Mouse (Mus musculus) heart, embryonic 16.5 days (tissue): ENCODE measurements around the gene Zmat3. TPM values are rescaled to one million over a fixed set of nuclear protein-coding genes. Genes with fewer than 3 reads are reported as not detected.
A peak's percentile ranks its signal among the peaks of the same experiment; 100 is the strongest.

Experiments
- ATAC-seq: fragments of 200-750 bp; cut with Nextera tagmentation; replicated peaks from 2 replicates; pipeline ENCODE4 v1.8.0; 2017; ENCODE audit warnings: moderate number of reproducible peaks; ENCODE audit not compliant: insufficient read depth, low FRiP score; ENCODE audit errors: extremely low read depth
- H3K27ac ChIP-seq: fragments of 300-500 bp; sonication (generic); 2 replicates; pipeline ENCODE4 v1.5.1; 2014; ENCODE audit warnings: mild to moderate bottlenecking, low read length, control low read depth, moderate library complexity
- H3K27me3 ChIP-seq: fragments of 300-500 bp; sonication (generic); 2 replicates; pipeline ENCODE4 v1.6.1; 2014; ENCODE audit warnings: low read length, mixed read lengths; ENCODE audit not compliant: control insufficient read depth, insufficient read depth
- H3K36me3 ChIP-seq: fragments of 300-500 bp; sonication (generic); 2 replicates; pipeline ENCODE4 v1.6.1; 2014; ENCODE audit not compliant: control insufficient read depth, insufficient read depth
- H3K4me1 ChIP-seq: fragments of 300-500 bp; sonication (generic); 2 replicates; pipeline ENCODE4 v1.6.1; 2014; ENCODE audit warnings: low read length, mixed read lengths; ENCODE audit not compliant: control insufficient read depth, insufficient read depth
- H3K4me2 ChIP-seq: fragments of 300-500 bp; sonication (generic); 2 replicates; pipeline ENCODE4 v1.6.1; 2014; ENCODE audit warnings: low read depth, mild to moderate bottlenecking, control low read depth, low read length
- H3K4me3 ChIP-seq: fragments of 300-500 bp; sonication (generic); 2 replicates; pipeline ENCODE4 v1.5.1; 2014; ENCODE audit warnings: mild to moderate bottlenecking, control low read depth, low read length
- H3K9ac ChIP-seq: fragments of 300-500 bp; sonication (generic); 2 replicates; pipeline ENCODE4 v1.6.1; 2014; ENCODE audit warnings: low read length, control low read depth
- H3K9me3 ChIP-seq: fragments of 300-500 bp; sonication (generic); replicated peaks from 2 replicates; pipeline ENCODE4 v1.6.1; 2016; ENCODE audit warnings: low read length; ENCODE audit not compliant: control insufficient read depth
- WGBS: fragments of 180-500 bp; shearing (Covaris S2); extraction: QIAGEN DNeasy Blood & Tissue Kit; methylation state at CpG from one replicate; pipeline ENCODE4 v1.1.7; 2014; 5-methylcytosine and 5-hydroxymethylcytosine counted together
- polyA plus RNA-seq: library from polyadenylated mRNA; unstranded; fragments of >200 nt; fragmentation: Nextera tagmentation; extraction: Ambion mirVana; gene quantifications from 2 replicates; pipeline ENCODE4 v1.2.1, GENCODE M21; 2015

Zmat3 gene
- polyA plus RNA-seq, 1 experiment from 2014 or later = 3.6 TPM

- Histone ChIP-seq H3K4me2 (no peak overlapping the region; the same call in 1 of the 2 replicates), H3K27ac (peak overlapping the region; percentile 16; the same call in 1 of the 2 replicates), H3K27me3 (no peaks in the 10 kb centered on the region), H3K9me3 (no peaks in the 10 kb centered on the region), H3K4me3 (no peak overlapping the region), H3K4me1 (peaks cover 54% of the 10 kb centered on the region), H3K36me3 (no peaks in the 10 kb centered on the region), H3K9ac (peak overlapping the region; percentile 15; the same call in 1 of the 2 replicates)
- ATAC-seq = no peak
- WGBS = 31% methylated on average over 2 of the region's 2 CpGs
Observed at GRCm38 (mm10) chr3:32399931-32400330, 34.1 kb upstream of the Zmat3 start.

GRCm38 (mm10) chr3:32399381-32399780 lies 33.6 kb upstream of the Zmat3 start:
- no peaks in the 10 kb centered on the region for H3K36me3 ChIP-seq
- no peaks in the 10 kb centered on the region for H3K9me3 ChIP-seq
- no peak for ATAC-seq
- H3K4me2 ChIP-seq = no peak overlapping the region; the same call in 1 of the 2 replicates
- no peaks in the 10 kb centered on the region for H3K27me3 ChIP-seq
- H3K4me1 ChIP-seq = peaks cover 49% of the 10 kb centered on the region
- 0 out of 2 replicates have a peak overlapping the region, but pooled peaks have one; percentile 16 for H3K27ac ChIP-seq
- 47% methylated on average over 4 of the region's 4 CpGs for WGBS
- H3K4me3 ChIP-seq = no peak overlapping the region
- H3K9ac ChIP-seq = no peak overlapping the region; the same call in 1 of the 2 replicates

GRCm38 (mm10) chr3:32398623-32399022 lies 32.8 kb upstream of the Zmat3 start:
- WGBS = 10% methylated on average over 4 of the region's 4 CpGs
- peak overlapping the region; percentile 4; the same call in 1 of the 2 replicates for H3K9ac ChIP-seq
- no peak for ATAC-seq
- H3K36me3 ChIP-seq = no peaks in the 10 kb centered on the region
- peak overlapping the region; percentile 29 for H3K4me3 ChIP-seq
- peaks cover 43% of the 10 kb centered on the region for H3K4me1 ChIP-seq
- peak overlapping the region; percentile 86 for H3K4me2 ChIP-seq
- H3K27me3 ChIP-seq = no peaks in the 10 kb centered on the region
- no peaks in the 10 kb centered on the region for H3K9me3 ChIP-seq
- peak overlapping the region; percentile 17; the same call in 1 of the 2 replicates for H3K27ac ChIP-seq

GRCm38 (mm10) chr3:32398175-32398538 lies 32.3 kb upstream of the Zmat3 start:
- Histone ChIP-seq H3K27ac (peak overlapping the region; percentile 99), H3K4me2 (peak overlapping the region; percentile 86), H3K4me1 (peaks cover 38% of the 10 kb centered on the region), H3K9ac (peak overlapping the region; percentile 95), H3K9me3 (no peaks in the 10 kb centered on the region), H3K27me3 (no peaks in the 10 kb centered on the region), H3K4me3 (peak overlapping the region; percentile 96), H3K36me3 (no peaks in the 10 kb centered on the region)
- no peak for ATAC-seq
- 1% methylated on average over 7 of the region's 7 CpGs for whole genome bisulfite sequencing

- WGBS = under 1% methylated on average over 42 of the region's 65 CpGs
Observed at GRCm38 (mm10) chr3:32397461-32398174, 31.8 kb upstream of the Zmat3 start, which contains the start of gene Pik3ca. Gene Pik3ca, plus strand, starts transcription at chr3:32397671.

GRCm38 (mm10) chr3:32396794-32397460 lies 31.1 kb upstream of the Zmat3 start:
- H3K27ac ChIP-seq = peak overlapping the region; percentile 99
- H3K4me1 ChIP-seq = peaks cover 31% of the 10 kb centered on the region
- peak; percentile 98 for ATAC-seq
- H3K4me3 ChIP-seq = peak overlapping the region; percentile 96
- H3K36me3 ChIP-seq = no peaks in the 10 kb centered on the region
- peak overlapping the region; percentile 95 for H3K9ac ChIP-seq
- H3K27me3 ChIP-seq = no peaks in the 10 kb centered on the region
- H3K4me2 ChIP-seq = peak overlapping the region; percentile 86
- under 1% methylated on average over 55 of the region's 77 CpGs for WGBS
- no peaks in the 10 kb centered on the region for H3K9me3 ChIP-seq

More at GRCm38 (mm10) chr3:32397461-32398174, 31.8 kb upstream of the Zmat3 start, which contains the start of gene Pik3ca:
- ATAC-seq = peak; percentile 53
- H3K4me3 ChIP-seq = peak within 1 kb of the TSS; percentile 96
- H3K27ac ChIP-seq = peak within 1 kb of the TSS; percentile 99
- H3K9me3 ChIP-seq = no peaks in the 10 kb centered on the region
- no peaks in the 10 kb centered on the region for H3K27me3 ChIP-seq
- no peaks in the 10 kb centered on the region for H3K36me3 ChIP-seq
- peaks cover 33% of the 10 kb centered on the region for H3K4me1 ChIP-seq
- peak within 1 kb of the TSS; percentile 86 for H3K4me2 ChIP-seq
- H3K9ac ChIP-seq = peak within 1 kb of the TSS; percentile 95

GRCm38 (mm10) chr3:32395771-32396551 lies 30.1 kb upstream of the Zmat3 start:
- Histone ChIP-seq H3K4me1 (peaks cover 24% of the 10 kb centered on the region), H3K4me2 (peak overlapping the region; percentile 80), H3K36me3 (no peaks in the 10 kb centered on the region), H3K9me3 (no peaks in the 10 kb centered on the region), H3K27ac (peak overlapping the region; percentile 99), H3K9ac (peak overlapping the region; percentile 79), H3K27me3 (no peaks in the 10 kb centered on the region), H3K4me3 (peak overlapping the region; percentile 96)
- WGBS = 16% methylated on average over 23 of the region's 24 CpGs
- ATAC-seq = no peak

- Histone ChIP-seq H3K27ac (no peak overlapping the region), H3K9ac (no peak overlapping the region), H3K4me3 (no peak overlapping the region), H3K27me3 (no peaks in the 10 kb centered on the region), H3K36me3 (no peaks in the 10 kb centered on the region), H3K9me3 (no peaks in the 10 kb centered on the region), H3K4me1 (peaks cover 6% of the 10 kb centered on the region), H3K4me2 (no peak overlapping the region)
- ATAC-seq = no peak
- WGBS = 83% methylated on average over 8 of the region's 8 CpGs
Observed at GRCm38 (mm10) chr3:32393986-32394385, 28.2 kb upstream of the Zmat3 start.
